ENCODE assay signal across 8 mouse cellular contexts in the genomic region with DNA sequence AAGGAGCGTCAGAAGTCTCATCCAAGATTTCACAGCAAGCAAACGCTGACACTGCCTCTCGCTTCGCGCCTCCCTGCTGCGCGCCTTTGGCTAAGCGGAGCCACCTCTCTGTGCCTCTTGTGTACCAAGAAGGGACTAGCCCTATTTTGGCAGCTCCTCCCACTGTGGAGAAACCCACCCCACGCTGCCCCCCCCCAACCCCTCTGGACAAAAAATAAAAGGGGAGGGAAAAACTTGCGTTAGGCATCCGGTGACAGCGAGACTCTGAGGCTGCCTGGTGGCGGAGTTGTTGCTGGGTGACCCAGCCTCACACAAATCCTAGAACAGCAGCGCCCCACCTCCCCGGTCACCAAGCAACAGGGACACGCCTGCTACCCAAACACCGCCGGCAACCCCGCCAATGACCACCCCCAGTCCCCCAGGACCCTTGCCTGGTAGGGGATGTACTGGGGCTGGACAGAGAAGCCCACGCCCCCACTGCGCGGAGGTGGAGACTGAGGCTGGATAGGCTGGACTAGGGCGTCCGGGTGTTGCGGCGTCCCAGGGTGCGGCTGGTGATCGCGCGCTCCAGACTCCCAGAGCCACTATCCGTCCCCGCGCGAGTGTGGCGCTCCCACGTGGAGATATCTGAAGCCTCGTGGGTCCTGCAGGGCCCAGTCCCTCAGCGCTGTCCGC. TPM values are rescaled to one million over a fixed set of nuclear protein-coding genes. Genes with fewer than 3 reads are reported as not detected.
DNase-seq lines count a peak whose midpoint lies in the region; ATAC-seq and TF ChIP-seq lines count a peak whose summit lies in the region.

No protein-coding gene starts in this region.

- no peak for TF ChIP-seq CTCF in layer of hippocampus, adult 2 months (conservative IDR thresholded peaks at IDR 0.05)

- DNase-seq in layer of hippocampus, adult 2 months (ENCODE audit: low spot score in 2 of 2), result peak in 1 of 2 experiments; percentile 33
- no peak for DNase-seq in layer of hippocampus, postnatal 10 days (ENCODE audit: low spot score in 2 of 2)
- peak; percentile 51 for DNase-seq in liver
- peak; percentile 73 for DNase-seq in midbrain, embryonic 14.5 days

- H3K27me3 ChIP-seq in forebrain, embryonic 15.5 days, result no peaks in the 10 kb centered on the region
- H3K27me3 ChIP-seq in midbrain, embryonic 14.5 days (ENCODE audit: control insufficient read depth, insufficient read depth, low read length), result no peaks in the 10 kb centered on the region
- H3K27me3 ChIP-seq in stomach, embryonic 14.5 days (ENCODE audit: control insufficient read depth, insufficient read depth, low read length), result no peaks in the 10 kb centered on the region

- peak overlapping the region; percentile 67 for H3K4me3 ChIP-seq in layer of hippocampus, adult 2 months
- peak overlapping the region; percentile 66 for H3K4me3 ChIP-seq in brown adipose tissue, adult 24 weeks (ENCODE audit: insufficient read depth, low read depth, low read length)
- H3K4me3 ChIP-seq in forebrain, embryonic 15.5 days, result peak overlapping the region; percentile 85
- peak overlapping the region; percentile 63 for H3K4me3 ChIP-seq in midbrain, embryonic 14.5 days (replicated peaks; ENCODE audit: low read depth, low read length)
- H3K4me3 ChIP-seq in stomach, embryonic 14.5 days (ENCODE audit: low read depth, low read length), result peak overlapping the region; percentile 43

- ATAC-seq in forebrain, embryonic 15.5 days (replicated peaks), result peak; percentile 71
- ATAC-seq in hematopoietic stem cell, adult 5-6 weeks (replicated peaks in 1 of 2; ENCODE audit: insufficient read depth in 1 of 2, low FRiP score in 2 of 2, low TSS enrichment in 1 of 2, low read depth in 1 of 2, poor library complexity in 2 of 2, severe bottlenecking in 2 of 2), result peak; percentile 39 to 57
- peak; percentile 72 for ATAC-seq in midbrain, embryonic 14.5 days (ENCODE audit: low FRiP score, low TSS enrichment)
- ATAC-seq in stomach, embryonic 14.5 days (ENCODE audit: insufficient number of reproducible peaks, insufficient read depth, low FRiP score, low read depth), result peak; percentile 81

- peak overlapping the region; percentile 65; the same call in 1 of the 2 replicates for H3K27ac ChIP-seq in layer of hippocampus, adult 2 months
- 0 out of 2 replicates have a peak overlapping the region, but pooled peaks have one; percentile 7 for H3K27ac ChIP-seq in brown adipose tissue, adult 24 weeks (replicated peaks; ENCODE audit: low read depth, low read length)
- peak overlapping the region; percentile 86 for H3K27ac ChIP-seq in forebrain, embryonic 15.5 days (replicated peaks)
- H3K27ac ChIP-seq in midbrain, embryonic 14.5 days (replicated peaks; ENCODE audit: low read depth, low read length), result peak overlapping the region; percentile 66
- no peak overlapping the region for H3K27ac ChIP-seq in stomach, embryonic 14.5 days (ENCODE audit: low read length)

- H3K9me3 ChIP-seq in forebrain, embryonic 15.5 days, result no peaks in the 10 kb centered on the region
- no peaks in the 10 kb centered on the region for H3K9me3 ChIP-seq in midbrain, embryonic 14.5 days (ENCODE audit: control insufficient read depth, low read length)
- no peaks in the 10 kb centered on the region for H3K9me3 ChIP-seq in stomach, embryonic 14.5 days (ENCODE audit: control insufficient read depth, low read depth, low read length)

- H3K9ac ChIP-seq in forebrain, embryonic 15.5 days (replicated peaks), result peak overlapping the region; percentile 66
- H3K9ac ChIP-seq in midbrain, embryonic 14.5 days (replicated peaks; ENCODE audit: low read length), result peak overlapping the region; percentile 59
- H3K9ac ChIP-seq in stomach, embryonic 14.5 days (replicated peaks; ENCODE audit: low read depth, low read length), result peak overlapping the region; percentile 15; the same call in 1 of the 2 replicates

- H3K36me3 ChIP-seq in forebrain, embryonic 15.5 days, result no peaks in the 10 kb centered on the region
- H3K36me3 ChIP-seq in midbrain, embryonic 14.5 days (ENCODE audit: control insufficient read depth, insufficient read depth, low read length), result no peaks in the 10 kb centered on the region
- H3K36me3 ChIP-seq in stomach, embryonic 14.5 days (ENCODE audit: control insufficient read depth, insufficient read depth, low read length), result no peaks in the 10 kb centered on the region

- no peaks in the 10 kb centered on the region for H3K4me1 ChIP-seq in brown adipose tissue, adult 24 weeks (ENCODE audit: control insufficient read depth, insufficient read depth, insufficient read length, low read length)
- peaks cover 52% of the 10 kb centered on the region for H3K4me1 ChIP-seq in forebrain, embryonic 15.5 days
- peaks cover 17% of the 10 kb centered on the region for H3K4me1 ChIP-seq in midbrain, embryonic 14.5 days (ENCODE audit: control insufficient read depth, insufficient read depth, low read length)
- H3K4me1 ChIP-seq in stomach, embryonic 14.5 days (ENCODE audit: control insufficient read depth, insufficient read depth, low read length), result peaks cover 20% of the 10 kb centered on the region

- peak overlapping the region; percentile 99 for H3K4me2 ChIP-seq in forebrain, embryonic 15.5 days (replicated peaks)
- peak overlapping the region; percentile 98 for H3K4me2 ChIP-seq in midbrain, embryonic 14.5 days (ENCODE audit: low read length)
- H3K4me2 ChIP-seq in stomach, embryonic 14.5 days (replicated peaks; ENCODE audit: low read depth, low read length), result peak overlapping the region; percentile 83

- WGBS in forebrain, embryonic 15.5 days, result under 1% methylated on average over 39 of the region's 39 CpGs
- under 1% methylated on average over 39 of the region's 39 CpGs for WGBS in midbrain, embryonic 14.5 days
- WGBS in stomach, embryonic 14.5 days, result under 1% methylated on average over 39 of the region's 39 CpGs

RNA-seq across cellular contexts. Expression of a gene that starts 6.9 kb away (rescaled TPM):
- 1 to 10 TPM; 3.5 to 3.8 TPM for total RNA-seq in layer of hippocampus, adult 2 months (2021)
- total RNA-seq in layer of hippocampus, postnatal 10 days (2021), result 1 to 10 TPM; 4.0 to 5.0 TPM
- polyA plus RNA-seq in brown adipose tissue, adult 24 weeks (2012; ENCODE audit: insufficient read depth, insufficient read length, missing spikeins), result 0.95 and 1.5 TPM in 2 replicates
- 12.4 and 16.0 TPM in 2 replicates for polyA plus RNA-seq in forebrain, embryonic 15.5 days (2015; fragmentation: Nextera tagmentation; extraction: Ambion mirVana)
- 19.1 and 22.1 TPM in 2 replicates for total RNA-seq in hematopoietic stem cell, adult 5-6 weeks (2017)
- 3.0 and 6.1 TPM in 2 replicates for polyA plus RNA-seq in midbrain, embryonic 14.5 days (2014; fragmentation: Nextera tagmentation; extraction: Ambion mirVana)
- polyA plus RNA-seq in stomach, embryonic 14.5 days (2014; fragmentation: Nextera tagmentation; extraction: Ambion mirVana), result 6.9 and 7.0 TPM in 2 replicates

RNA-seq across cellular contexts. Expression of a gene that starts 47.8 kb away (rescaled TPM):
- total RNA-seq in layer of hippocampus, adult 2 months (2021), result not detected
- not detected for total RNA-seq in layer of hippocampus, postnatal 10 days (2021)
- 1.3 TPM in 1 of 2 replicates, not detected in the other for polyA plus RNA-seq in brown adipose tissue, adult 24 weeks (2012; ENCODE audit: insufficient read depth, insufficient read length, missing spikeins)
- not detected in 2 replicates for polyA plus RNA-seq in forebrain, embryonic 15.5 days (2015; fragmentation: Nextera tagmentation; extraction: Ambion mirVana)
- total RNA-seq in hematopoietic stem cell, adult 5-6 weeks (2017), result not detected in 2 replicates
- not detected in 2 replicates for polyA plus RNA-seq in midbrain, embryonic 14.5 days (2014; fragmentation: Nextera tagmentation; extraction: Ambion mirVana)
- not detected in 2 replicates for polyA plus RNA-seq in stomach, embryonic 14.5 days (2014; fragmentation: Nextera tagmentation; extraction: Ambion mirVana)

RNA-seq across cellular contexts. Expression of a gene that starts 54.1 kb away (rescaled TPM):
- not detected for total RNA-seq in layer of hippocampus, adult 2 months (2021)
- total RNA-seq in layer of hippocampus, postnatal 10 days (2021), result not detected
- polyA plus RNA-seq in brown adipose tissue, adult 24 weeks (2012; ENCODE audit: insufficient read depth, insufficient read length, missing spikeins), result 24.8 and 28.9 TPM in 2 replicates
- not detected in 2 replicates for polyA plus RNA-seq in forebrain, embryonic 15.5 days (2015; fragmentation: Nextera tagmentation; extraction: Ambion mirVana)
- not detected in 2 replicates for total RNA-seq in hematopoietic stem cell, adult 5-6 weeks (2017)
- polyA plus RNA-seq in midbrain, embryonic 14.5 days (2014; fragmentation: Nextera tagmentation; extraction: Ambion mirVana), result not detected in 2 replicates
- polyA plus RNA-seq in stomach, embryonic 14.5 days (2014; fragmentation: Nextera tagmentation; extraction: Ambion mirVana), result not detected in 2 replicates

Comparison
In these comparisons a context has a peak if more than half of its experiments do, and no peak if none do; other contexts are left out.
1. DNase-seq: peak in liver (single experiment) and midbrain, embryonic 14.5 days (single experiment); none in layer of hippocampus, postnatal 10 days (0 of 2).
2. H3K9ac ChIP-seq: peak in every context shown above with its lines; median percentile 66 in forebrain, embryonic 15.5 days; 59 in midbrain, embryonic 14.5 days; 15 in stomach, embryonic 14.5 days.
3. RNA of a gene that starts 54.1 kb away (polyA plus RNA-seq): 24.8 to 28.9 TPM in brown adipose tissue, adult 24 weeks; not detected in forebrain, embryonic 15.5 days, not detected in midbrain, embryonic 14.5 days and not detected in stomach, embryonic 14.5 days; every median in the first group is over 10 times any median in the second.
4. Peak in every context shown above with its lines, with median percentiles within 50 percentile points of each other: H3K4me3 ChIP-seq, ATAC-seq and H3K4me2 ChIP-seq.